19 mouse cellular contexts compared by ENCODE assay signal in genomic region chr2:154574271-154574670, GRCm38 (mm10). TPM values are rescaled to one million over a fixed set of nuclear protein-coding genes. Genes with fewer than 3 reads are reported as not detected.
DNase-seq lines count a peak whose midpoint lies in the region; ATAC-seq lines count a peak whose summit lies in the region.
"Had no signal": no experiment of that assay in that cellular context is flagged by ENCODE, and none has a peak within 500 bp of the region (broad histone marks: within the 10 kb centered on the region; RNA-seq: fewer than 3 reads in every experiment).

No protein-coding gene starts in this region.

- ATAC-seq in liver, embryonic 15.5 days (ENCODE audit: insufficient read depth) = no peak
- ATAC-seq in liver, embryonic 12.5 days = no peak
- peak; percentile 38; the same call in 1 of the 2 replicates for ATAC-seq in monocyte, adult 5-6 weeks (replicated peaks; ENCODE audit: insufficient number of reproducible peaks, low FRiP score, low TSS enrichment, poor library complexity, severe bottlenecking)

- H3K27me3 ChIP-seq in liver, embryonic 15.5 days = no peaks in the 10 kb centered on the region
- H3K27me3 ChIP-seq in liver, embryonic 12.5 days (replicated peaks) = no peaks in the 10 kb centered on the region
- H3K27me3 ChIP-seq: heart, embryonic 15.5 days; stomach, embryonic 15.5 days had no signal

- no peaks in the 10 kb centered on the region for H3K9me3 ChIP-seq in liver, embryonic 15.5 days (replicated peaks)
- H3K9me3 ChIP-seq in liver, embryonic 12.5 days (replicated peaks) = no peaks in the 10 kb centered on the region
- H3K9me3 ChIP-seq: heart, embryonic 15.5 days; stomach, embryonic 15.5 days had no signal

- peak overlapping the region; percentile 65 for H3K27ac ChIP-seq in liver, embryonic 15.5 days (replicated peaks)
- no peak overlapping the region for H3K27ac ChIP-seq in liver, embryonic 12.5 days
- H3K27ac ChIP-seq: heart, embryonic 15.5 days; liver, embryonic 14.5 days; stomach, embryonic 15.5 days had no signal

- WGBS in liver, embryonic 15.5 days (ENCODE audit: insufficient replicate concordance) = 47% methylated on average over 7 of the region's 7 CpGs
- 51% methylated on average over 7 of the region's 7 CpGs for WGBS in liver, embryonic 12.5 days (ENCODE audit: insufficient replicate concordance)

- H3K4me2 ChIP-seq in liver, embryonic 15.5 days = no peak overlapping the region
- no peak overlapping the region for H3K4me2 ChIP-seq in liver, embryonic 12.5 days
- H3K4me2 ChIP-seq: heart, embryonic 15.5 days; stomach, embryonic 15.5 days had no signal

- peaks cover 21% of the 10 kb centered on the region for H3K4me1 ChIP-seq in liver, embryonic 15.5 days (replicated peaks)
- peaks cover 23% of the 10 kb centered on the region for H3K4me1 ChIP-seq in liver, embryonic 12.5 days

- peak; percentile 94 for DNase-seq in A20 (ENCODE audit: low read depth, low spot score)
- peak; percentile 66 for DNase-seq in Muller cell, postnatal 12 days (ENCODE audit: inconsistent ontology term)
- no peak for DNase-seq in cerebellum, adult 18-20 months
- no peak for DNase-seq in cerebellum, adult 11 months
- no peak for DNase-seq in urinary bladder, adult 18-20 months (ENCODE audit: low spot score in 2 of 2)
- DNase-seq: adrenal gland, postnatal 36 days; heart, adult 11 months; kidney, adult 8-10 months; kidney, postnatal 4 days had no signal

- no peaks in the 10 kb centered on the region for H3K36me3 ChIP-seq in liver, embryonic 15.5 days (replicated peaks)
- no peaks in the 10 kb centered on the region for H3K36me3 ChIP-seq in liver, embryonic 12.5 days
- H3K36me3 ChIP-seq: heart, embryonic 15.5 days; stomach, embryonic 15.5 days had no signal

- H3K9ac ChIP-seq in liver, embryonic 15.5 days = no peak overlapping the region
- no peak overlapping the region for H3K9ac ChIP-seq in liver, embryonic 12.5 days
- H3K9ac ChIP-seq: heart, embryonic 15.5 days; liver, embryonic 14.5 days; stomach, embryonic 15.5 days had no signal

- H3K4me3 ChIP-seq in liver, embryonic 15.5 days (replicated peaks) = no peak overlapping the region
- no peak overlapping the region for H3K4me3 ChIP-seq in liver, embryonic 12.5 days
- H3K4me3 ChIP-seq: heart, embryonic 15.5 days; stomach, embryonic 15.5 days had no signal

RNA-seq across cellular contexts. Expression of gene E2f1, which starts 4.6 kb away (rescaled TPM):
- 19.2 and 23.9 TPM in 2 replicates for polyA plus RNA-seq in liver, embryonic 15.5 days (2015; fragmentation: Nextera tagmentation; extraction: Ambion mirVana)
- polyA plus RNA-seq in liver, embryonic 12.5 days (2016; fragmentation: Nextera tagmentation; extraction: Ambion mirVana) = 27.0 and 27.4 TPM in 2 replicates
- total RNA-seq in monocyte, adult 5-6 weeks (2017) = 0.64 to 3.1 TPM (median 1.8 TPM) in 3 replicates

RNA-seq across cellular contexts. Expression of gene Necab3, which starts 15.6 kb away (rescaled TPM):
- polyA plus RNA-seq in liver, embryonic 15.5 days (2015; fragmentation: Nextera tagmentation; extraction: Ambion mirVana) = 0.40 and 0.71 TPM in 2 replicates
- 1.0 and 1.3 TPM in 2 replicates for polyA plus RNA-seq in liver, embryonic 12.5 days (2016; fragmentation: Nextera tagmentation; extraction: Ambion mirVana)
- total RNA-seq in monocyte, adult 5-6 weeks (2017) = 0.68 TPM in 1 of 3 replicates, not detected in the others

RNA-seq across cellular contexts. Expression of gene Actl10, which starts 22.7 kb away (rescaled TPM):
- polyA plus RNA-seq in liver, embryonic 15.5 days (2015; fragmentation: Nextera tagmentation; extraction: Ambion mirVana) = 0.07 TPM in 1 of 2 replicates, not detected in the other
- polyA plus RNA-seq in liver, embryonic 12.5 days (2016; fragmentation: Nextera tagmentation; extraction: Ambion mirVana) = 0.29 TPM in 1 of 2 replicates, not detected in the other
- not detected in 3 replicates for total RNA-seq in monocyte, adult 5-6 weeks (2017)
- total RNA-seq: adrenal gland, postnatal 36 days; common myeloid progenitor, adult 5-6 weeks; layer of hippocampus, postnatal 25 days; left cerebral cortex, postnatal 36 days had no signal
- polyA plus RNA-seq: embryonic facial prominence, embryonic 14.5 days; liver, embryonic 14.5 days had no signal

RNA-seq across cellular contexts. Expression of gene 1700003F12Rik, which starts 27.4 kb away (rescaled TPM):
- 1.0 and 1.9 TPM in 2 replicates for polyA plus RNA-seq in liver, embryonic 15.5 days (2015; fragmentation: Nextera tagmentation; extraction: Ambion mirVana)
- 1.5 and 1.6 TPM in 2 replicates for polyA plus RNA-seq in liver, embryonic 12.5 days (2016; fragmentation: Nextera tagmentation; extraction: Ambion mirVana)
- 0.78 TPM in 1 of 3 replicates, not detected in the others for total RNA-seq in monocyte, adult 5-6 weeks (2017)
- total RNA-seq: common myeloid progenitor, adult 5-6 weeks had no signal

RNA-seq across cellular contexts. Expression of gene Pxmp4, which starts 29.2 kb away (rescaled TPM):
- 34.6 and 43.9 TPM in 2 replicates for polyA plus RNA-seq in liver, embryonic 15.5 days (2015; fragmentation: Nextera tagmentation; extraction: Ambion mirVana)
- polyA plus RNA-seq in liver, embryonic 12.5 days (2016; fragmentation: Nextera tagmentation; extraction: Ambion mirVana) = 24.5 and 26.1 TPM in 2 replicates
- 7.3 to 10.6 TPM (median 9.6 TPM) in 3 replicates for total RNA-seq in monocyte, adult 5-6 weeks (2017)

Comparison
In these comparisons a context has a peak if more than half of its experiments do, and no peak if none do; other contexts are left out.
1. DNase-seq: peak in A20 (single experiment) and Muller cell, postnatal 12 days (single experiment); none in cerebellum, adult 18-20 months (0 of 2), cerebellum, adult 11 months (single experiment) and urinary bladder, adult 18-20 months (0 of 2).